In genomic region chr1:76513490-76513889, GRCm38 (mm10) we compare ENCODE assay signal across 15 mouse cellular contexts.
"Had no signal": no experiment of that assay in that cellular context is flagged by ENCODE, and none has a peak within 500 bp of the region (broad histone marks: within the 10 kb centered on the region; RNA-seq: fewer than 3 reads in every experiment).

No protein-coding gene starts in this region.

- DNase-seq: kidney, adult 18-20 months; kidney, adult 9 months; kidney, postnatal 14 days; kidney, postnatal 4 days; liver, embryonic 13.5 days; lung, adult 2 months; lung, postnatal 14 days; lung, postnatal 4 days; midbrain, embryonic 14.5 days; thymus, adult 18-20 months; thymus, postnatal 4 days had no signal

- H3K36me3 ChIP-seq: limb, embryonic 10.5 days; limb, embryonic 13.5 days; liver, embryonic 13.5 days had no signal

- H3K4me3 ChIP-seq: limb, embryonic 10.5 days; limb, embryonic 13.5 days; liver, embryonic 13.5 days had no signal

- H3K27me3 ChIP-seq: limb, embryonic 13.5 days; liver, embryonic 13.5 days had no signal

- H3K4me2 ChIP-seq: limb, embryonic 13.5 days; liver, embryonic 13.5 days; midbrain, embryonic 11.5 days had no signal

- H3K4me1 ChIP-seq: limb, embryonic 10.5 days; limb, embryonic 13.5 days; liver, embryonic 13.5 days had no signal

- ATAC-seq: intestine, embryonic 16.5 days had no signal

- H3K27ac ChIP-seq: limb, embryonic 10.5 days; limb, embryonic 13.5 days; liver, embryonic 13.5 days had no signal

- H3K9me3 ChIP-seq: limb, embryonic 10.5 days; limb, embryonic 13.5 days; liver, embryonic 13.5 days had no signal

- H3K9ac ChIP-seq: limb, embryonic 13.5 days; liver, embryonic 13.5 days had no signal
